Mouse (Mus musculus) mesoderm, embryonic 11.5 days (tissue): ENCODE measurements at regions not wholly inside any gene's neighbourhood (a gene's known extent, or its start where the extent isn't known, plus 50 kb on each side); places are given as distances from the start of the nearest gene placed in this dataset.

Experiments used
- DNase-seq: peaks from one replicate; pipeline ENCODE4 v3.0.0-alpha.2; 2012; ENCODE audit warnings: low read depth, low spot score

GRCm38 (mm10) chr5:116914876-116915275, 201.0 kb downstream of the Suds3 start:
- DNase-seq, result peak; percentile 70

GRCm38 (mm10) chr5:116900846-116901245, 215.1 kb downstream of the Suds3 start:
- no peak for DNase-seq

DNA sequence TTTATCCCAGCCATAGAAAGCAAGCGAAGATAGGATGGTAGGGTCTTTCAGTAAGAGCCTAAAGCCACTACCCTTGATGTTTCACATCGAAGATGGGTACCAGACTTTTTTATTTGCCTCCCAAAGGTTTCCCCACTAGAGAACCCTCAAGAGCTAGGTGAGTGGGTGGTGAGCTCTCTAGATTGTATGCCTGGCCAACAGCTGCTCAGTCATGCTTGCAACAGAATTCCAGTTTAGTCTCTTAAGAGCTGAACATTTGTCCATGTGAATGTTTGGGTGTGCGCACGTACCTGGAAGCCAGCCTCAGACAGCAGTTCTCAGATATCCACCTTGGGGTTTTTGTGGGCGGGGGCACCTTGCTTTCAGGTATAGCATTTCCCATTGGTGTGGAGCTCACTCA, 218.5 kb downstream of the Suds3 start:
- DNase-seq, result no peak

GRCm38 (mm10) chr5:116895036-116895783, 220.7 kb downstream of the Suds3 start:
- DNase-seq, result no peak

DNA sequence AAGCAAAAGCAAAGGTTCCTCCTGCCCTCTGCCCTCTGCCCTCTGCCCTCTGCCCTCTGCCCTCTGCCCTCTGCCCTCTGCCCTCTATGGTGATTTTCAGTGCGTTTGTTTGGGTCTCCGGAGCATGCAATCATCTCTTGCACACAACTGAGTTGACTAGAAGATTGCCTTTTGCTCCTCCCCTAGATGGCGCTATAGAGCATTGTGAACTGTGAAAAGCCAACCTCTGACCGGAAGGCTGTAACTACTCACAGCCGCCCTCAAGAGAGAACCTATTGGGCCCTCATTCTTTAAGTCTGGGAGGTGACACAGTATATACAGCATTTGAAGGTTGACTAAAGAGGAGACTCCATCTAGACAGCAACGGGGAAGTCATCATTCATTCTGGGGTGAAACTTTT, 221.3 kb downstream of the Suds3 start:
- DNase-seq, result no peak

DNA sequence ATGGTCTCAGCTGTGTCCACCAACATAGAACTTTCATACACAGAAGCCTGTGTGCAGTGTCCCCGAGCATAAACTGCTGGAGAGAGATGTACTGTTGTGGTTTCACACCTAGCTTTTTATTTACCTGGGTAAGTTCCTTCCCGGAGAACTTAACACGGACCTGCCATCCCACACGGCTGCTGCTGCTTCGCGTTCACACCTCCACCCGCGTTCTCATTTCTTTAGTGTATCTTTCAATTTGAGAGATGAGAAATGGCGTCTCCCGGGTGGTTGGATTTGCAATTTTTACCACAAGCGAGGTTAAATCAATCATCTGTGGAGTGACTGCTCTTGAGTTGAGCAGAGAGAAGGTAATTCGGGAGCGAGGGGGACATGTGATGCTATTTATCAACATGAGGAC, 223.0 kb downstream of the Suds3 start:
- DNase-seq, result no peak

DNA sequence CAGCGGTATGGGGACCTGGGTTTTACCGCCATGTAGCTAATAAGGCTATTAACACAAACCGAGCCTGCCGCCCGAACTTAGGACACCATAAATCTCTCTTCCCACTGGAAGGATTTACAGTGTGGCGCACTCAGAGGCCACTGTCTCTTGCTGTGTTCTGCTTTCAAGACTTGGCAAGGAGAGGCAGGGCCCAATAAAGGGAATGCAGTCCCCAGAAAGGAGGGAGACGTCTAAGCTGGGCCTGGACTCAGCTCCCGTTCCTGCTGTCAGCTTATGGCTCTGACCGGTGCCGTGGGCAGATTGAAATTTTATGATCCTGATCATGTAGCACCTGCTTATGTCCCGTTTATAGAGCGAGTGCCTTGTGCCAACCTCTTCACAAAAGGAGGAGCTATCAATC, 226.7 kb downstream of the Suds3 start:
- DNase-seq, result peak; percentile 17

DNA sequence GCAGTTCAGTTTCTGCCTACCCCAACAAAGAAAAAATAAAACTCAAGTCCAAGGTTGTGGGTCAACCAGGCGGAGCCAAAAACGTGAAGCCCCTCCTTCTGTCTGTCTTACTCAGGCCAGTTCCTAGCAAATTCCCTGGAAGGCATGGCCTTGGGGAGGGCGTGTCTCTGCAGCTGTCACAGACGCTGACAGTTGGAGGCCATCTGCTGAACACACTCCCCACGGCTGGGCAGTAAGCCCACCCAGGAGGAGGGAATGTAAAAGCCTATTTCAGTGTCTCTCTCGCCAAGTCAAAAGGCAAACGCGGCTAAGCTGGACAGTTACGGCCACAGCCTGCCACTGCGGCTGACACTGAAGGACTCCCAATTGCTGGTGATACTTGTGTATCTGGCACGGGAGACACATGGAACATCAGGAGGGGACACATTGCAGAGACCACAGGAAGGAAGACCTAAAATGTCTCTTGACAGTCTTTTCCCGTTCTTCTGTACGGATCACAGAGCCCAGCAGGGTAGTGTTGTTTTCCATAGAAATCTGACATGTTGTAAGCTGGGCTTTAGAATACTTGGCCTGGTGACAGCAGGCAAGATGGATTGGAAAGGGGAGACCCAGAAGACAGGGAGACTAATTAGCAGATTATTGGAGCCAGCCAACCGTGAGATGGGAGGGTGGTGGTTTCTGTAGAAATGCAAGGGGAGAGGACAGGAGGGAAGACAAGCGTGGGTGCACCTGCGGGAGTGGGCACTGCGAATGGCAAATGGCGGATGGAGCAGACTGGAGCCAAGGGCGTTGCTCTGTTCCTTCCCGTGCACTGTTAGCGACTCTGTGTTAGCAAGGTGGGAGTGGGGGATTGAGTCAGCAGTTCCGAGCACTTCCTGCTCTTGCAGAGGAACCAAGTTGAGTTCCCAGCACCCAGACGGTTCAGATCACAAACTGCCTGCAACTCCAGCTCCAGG, 229.5 kb downstream of the Suds3 start:
- peak; percentile 60 for DNase-seq

DNA sequence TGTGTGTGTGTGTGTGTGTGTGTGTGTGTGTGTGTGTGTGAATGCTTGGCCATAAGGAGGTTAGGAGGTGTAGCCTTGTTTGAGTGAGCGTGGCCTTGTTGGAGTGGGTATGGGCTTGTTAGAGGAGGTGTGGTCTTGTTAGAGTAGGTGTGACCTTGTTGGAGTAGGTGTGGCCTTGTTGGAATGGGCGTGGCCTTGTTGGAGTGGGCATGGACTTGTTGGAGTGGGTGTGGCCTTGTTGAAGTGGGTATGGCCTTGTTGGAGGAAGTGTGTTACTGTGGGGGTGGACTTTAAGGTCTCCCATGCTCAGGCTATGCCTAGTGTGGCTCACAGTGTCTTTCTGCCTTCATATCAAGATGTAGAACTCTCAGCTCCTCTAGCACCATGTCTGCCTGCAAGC, 236.2 kb downstream of the Suds3 start:
- no peak for DNase-seq

DNA sequence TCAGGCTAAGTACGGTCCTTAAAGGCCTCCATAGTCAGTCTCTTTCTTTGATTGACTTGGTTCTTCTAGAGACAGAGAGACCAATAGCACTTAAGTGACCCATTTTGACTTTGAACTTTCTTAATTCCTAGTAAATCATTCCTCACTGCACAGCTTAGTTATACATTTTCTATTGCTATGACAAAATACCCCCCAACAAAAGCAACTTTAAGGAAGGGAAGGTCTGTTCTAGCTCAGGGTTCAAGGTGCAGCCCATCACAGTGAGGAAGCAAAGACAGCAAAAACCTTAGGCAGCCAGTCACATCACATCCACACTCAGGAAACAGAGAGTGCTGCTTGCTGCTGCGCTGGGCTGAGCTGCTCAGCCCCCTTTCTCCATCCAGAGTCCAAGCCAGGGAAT, 241.0 kb downstream of the Suds3 start:
- DNase-seq, result no peak

DNA sequence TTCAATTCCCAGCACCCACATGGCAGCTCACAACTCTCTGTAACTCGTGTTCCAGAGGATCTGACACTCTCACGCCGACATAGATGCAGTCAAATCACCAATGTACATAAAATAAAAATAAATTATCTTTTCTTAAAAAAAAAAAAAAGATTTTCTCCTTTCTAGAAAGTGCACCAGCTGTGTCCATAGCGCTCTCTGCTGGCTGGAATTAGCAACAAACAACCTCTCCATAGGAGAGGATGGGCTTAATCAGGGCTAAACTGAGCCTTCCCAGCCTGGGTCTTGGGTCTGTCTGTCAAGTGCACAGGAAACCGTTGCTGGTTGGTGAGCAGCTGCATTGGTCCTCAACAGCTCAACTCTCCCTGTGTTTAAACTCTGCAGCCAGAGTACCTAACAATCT, 247.8 kb downstream of the Suds3 start:
- DNase-seq, result no peak

DNA sequence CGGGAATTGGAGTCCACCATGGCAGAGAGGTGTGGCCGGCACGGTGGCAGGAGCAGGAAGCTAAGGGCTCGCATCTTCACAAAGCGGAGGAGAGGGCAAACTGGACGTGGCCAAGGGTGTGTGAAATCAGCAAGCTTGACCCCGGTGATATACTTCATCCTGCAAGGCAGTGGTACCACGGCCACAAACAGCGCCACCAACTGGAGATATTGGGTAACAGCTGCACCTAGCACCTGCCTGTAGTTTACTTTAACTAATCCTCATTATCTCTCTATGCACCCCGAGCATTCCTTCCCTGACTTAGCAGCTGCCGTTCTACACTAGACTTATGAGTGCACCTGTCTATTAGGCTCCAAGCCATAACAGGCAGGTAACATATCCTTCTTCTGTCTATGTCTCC, 251.6 kb downstream of the Suds3 start:
- DNase-seq, result no peak

DNA sequence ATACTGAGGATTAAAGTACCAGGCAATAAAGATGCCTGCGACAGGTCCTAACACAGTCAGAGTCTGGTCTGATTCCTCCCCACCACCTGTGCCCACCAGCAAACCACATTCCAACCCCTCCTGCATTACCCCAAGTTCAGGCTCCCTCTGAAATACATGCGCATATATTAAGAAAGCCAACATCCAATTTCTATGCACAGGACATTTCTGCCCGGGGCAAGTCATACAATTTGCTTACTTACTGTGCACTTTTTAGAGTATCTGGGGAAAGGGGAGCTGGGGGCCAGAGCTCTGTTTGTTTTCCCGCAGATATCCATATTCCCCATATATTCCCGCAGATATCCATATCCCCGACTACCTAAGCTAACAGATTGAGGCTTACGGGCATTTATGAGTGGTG, 261.1 kb upstream of the Srrm4 start:
- DNase-seq, result no peak

DNA sequence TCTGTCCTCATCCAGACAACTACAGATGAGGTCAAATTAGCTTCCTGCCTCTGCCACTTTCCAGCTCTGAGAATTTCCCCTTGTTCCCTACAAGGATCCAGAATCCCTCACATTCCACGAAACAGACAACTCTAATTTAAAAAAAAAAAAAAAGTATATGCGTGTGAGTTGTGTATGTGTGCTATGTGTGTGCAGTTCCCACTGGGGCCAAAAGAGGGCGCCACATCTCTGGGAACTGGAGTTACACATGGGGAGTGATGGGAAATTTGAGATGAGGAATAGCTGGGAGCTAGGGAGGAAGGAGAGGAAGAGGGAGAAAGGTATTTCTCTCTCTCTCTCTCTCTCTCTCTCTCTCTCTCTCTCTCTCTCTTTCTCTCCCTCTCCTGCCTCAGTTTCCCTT, 240.3 kb upstream of the Srrm4 start:
- DNase-seq, result no peak

GRCm38 (mm10) chr5:116829771-116830170, 238.2 kb upstream of the Srrm4 start:
- peak; percentile 86 for DNase-seq

DNA sequence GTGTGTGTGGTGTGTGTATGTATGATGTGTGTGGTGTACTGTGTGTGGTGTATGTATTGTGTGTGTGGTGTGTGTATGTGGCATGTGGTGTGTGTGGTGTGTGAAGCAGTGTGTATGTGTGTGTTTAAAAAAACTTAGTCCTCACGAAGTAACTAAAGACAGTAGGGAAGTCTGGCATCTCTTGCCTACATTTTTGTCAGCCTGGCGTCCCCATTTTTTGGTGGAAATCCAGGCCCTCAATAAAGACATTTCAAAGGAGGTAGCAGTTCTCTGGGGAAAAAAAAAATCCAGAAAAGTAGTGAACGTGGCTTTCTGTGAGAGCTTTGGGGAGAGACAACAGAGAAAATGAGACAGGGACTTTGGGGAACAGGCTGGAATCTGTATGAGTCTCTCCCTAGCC, 231.6 kb upstream of the Srrm4 start:
- DNase-seq, result no peak

- no peak for DNase-seq
These were observed 230.5 kb upstream of the Srrm4 start for GRCm38 (mm10) chr5:116822141-116822540.

DNA sequence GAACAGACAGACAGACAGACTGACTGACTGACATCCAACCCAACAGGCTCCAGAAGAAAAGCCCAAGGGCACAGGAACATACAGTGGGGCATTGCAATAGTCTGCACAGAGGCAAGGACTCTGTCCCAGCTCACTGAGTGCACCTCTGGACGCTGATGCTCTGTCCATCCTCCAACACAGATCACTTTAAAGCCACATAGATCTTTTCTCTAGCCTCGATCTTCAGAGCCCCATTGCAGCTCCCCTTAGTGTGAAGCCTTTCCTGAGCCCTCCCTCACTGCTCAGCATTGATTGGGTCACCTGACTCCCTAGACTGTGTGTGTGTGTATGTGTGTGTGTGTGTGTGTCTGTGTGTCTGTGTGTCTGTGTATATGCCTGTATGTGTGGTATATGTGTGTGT, 218.2 kb upstream of the Srrm4 start:
- DNase-seq, result no peak

- peak; percentile 79 for DNase-seq
These were observed 217.6 kb upstream of the Srrm4 start for GRCm38 (mm10) chr5:116809001-116809759.

GRCm38 (mm10) chr5:116797460-116797859, 205.8 kb upstream of the Srrm4 start:
- no peak for DNase-seq

DNA sequence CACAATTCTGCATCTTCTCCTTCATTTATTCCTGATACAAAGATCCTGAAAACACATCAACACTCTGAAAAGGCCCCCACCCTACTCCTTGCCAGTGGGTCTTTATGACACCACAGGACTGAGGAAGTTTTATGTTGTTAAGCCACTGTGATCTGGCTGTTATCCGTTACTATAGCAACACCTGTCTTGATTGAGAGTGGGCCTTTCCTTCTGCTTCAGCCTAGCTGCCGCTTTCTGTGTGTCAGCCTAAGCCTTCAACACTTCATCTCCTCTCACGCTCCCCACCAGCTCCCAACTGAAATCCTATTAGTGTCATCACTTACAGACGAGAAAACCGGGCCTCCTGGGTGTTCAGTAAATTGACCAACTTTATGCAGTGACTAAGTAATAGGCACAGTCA, 203.6 kb upstream of the Srrm4 start:
- no peak for DNase-seq

GRCm38 (mm10) chr5:116790419-116790818, 198.8 kb upstream of the Srrm4 start:
- DNase-seq, result no peak
